Comparison of ENCODE assay signal across 22 mouse cellular contexts in genomic region chr14:32798355-32798754, GRCm38 (mm10). TPM values are rescaled to one million over a fixed set of nuclear protein-coding genes. Genes with fewer than 3 reads are reported as not detected.
"Had no signal": no experiment of that assay in that cellular context is flagged by ENCODE, and none has a peak within 500 bp of the region (broad histone marks: within the 10 kb centered on the region; RNA-seq: fewer than 3 reads in every experiment).

No protein-coding gene starts in this region.

- ATAC-seq: liver, embryonic 12.5 days; midbrain, embryonic 13.5 days had no signal

- H3K4me3 ChIP-seq: left cerebral cortex, adult 2 months; limb, embryonic 15.5 days; liver, embryonic 12.5 days; midbrain, embryonic 13.5 days; myocyte; neural tube, embryonic 15.5 days; stomach, embryonic 15.5 days had no signal

- DNase-seq: kidney, adult 18-20 months; kidney, postnatal 10 days; lung, embryonic 14.5 days; lung, postnatal 10 days; lung, postnatal 4 days; right cerebral cortex, postnatal 4 days; thymus, postnatal 36 days had no signal

- H3K27ac ChIP-seq: left cerebral cortex, adult 2 months; limb, embryonic 15.5 days; liver, embryonic 12.5 days; midbrain, embryonic 13.5 days; neural tube, embryonic 15.5 days; stomach, embryonic 15.5 days had no signal

RNA-seq across cellular contexts. Expression of gene Tmem273, which starts 12.6 kb away (rescaled TPM):
- polyA plus RNA-seq: testis, adult 2 months had no signal

RNA-seq across cellular contexts. Expression of gene Fam170b, which starts 35.4 kb away (rescaled TPM):
- total RNA-seq: layer of hippocampus, postnatal 25 days; left cerebral cortex, adult 2 months; left cerebral cortex, postnatal 25 days had no signal
- polyA plus RNA-seq: large intestine, adult 2 months; limb, embryonic 11.5 days; limb, embryonic 15.5 days; liver, embryonic 12.5 days; midbrain, embryonic 13.5 days; myocyte; neural tube, embryonic 11.5 days; neural tube, embryonic 15.5 days; spleen, adult 2 months; stomach, embryonic 15.5 days; thymus, postnatal 0 days had no signal

RNA-seq across cellular contexts. Expression of gene Vstm4, which starts 58.2 kb away (rescaled TPM):
- polyA plus RNA-seq: myocyte had no signal
